8 mouse cellular contexts compared by ENCODE assay signal in the genomic region with DNA sequence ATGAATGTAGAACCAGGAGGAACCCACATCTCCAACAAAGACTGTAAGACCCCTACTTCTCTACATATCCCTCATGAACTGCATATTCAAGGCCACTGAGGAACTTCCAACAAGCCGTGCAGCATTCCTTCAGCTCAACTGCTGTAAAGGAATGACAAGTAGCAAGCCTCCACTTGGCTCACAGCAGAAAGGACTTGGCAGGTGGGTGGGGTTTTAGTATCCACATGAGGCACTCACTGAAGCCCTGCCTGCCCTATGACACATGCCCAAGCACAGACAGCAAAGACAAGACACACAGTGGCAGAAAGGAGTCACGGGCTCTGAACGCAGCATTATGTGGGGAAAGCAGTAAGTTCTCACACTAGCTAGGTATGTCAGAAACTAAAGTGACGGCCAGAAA. TPM values are rescaled to one million over a fixed set of nuclear protein-coding genes. Genes with fewer than 3 reads are reported as not detected.
A peak's percentile ranks its signal among the peaks of the same experiment; 100 is the strongest.
DNase-seq lines count a peak whose midpoint lies in the region; TF ChIP-seq lines count a peak whose summit lies in the region.
"Had no signal": no experiment of that assay in that cellular context is flagged by ENCODE, and none has a peak within 500 bp of the region (broad histone marks: within the 10 kb centered on the region; RNA-seq: fewer than 3 reads in every experiment).

No protein-coding gene starts in this region.

- no peak overlapping the region for H3K27ac ChIP-seq in left cerebral cortex, adult 2 months
- H3K27ac ChIP-seq: midbrain, embryonic 15.5 days had no signal

- no peak overlapping the region for H3K4me3 ChIP-seq in left cerebral cortex, adult 2 months
- H3K4me3 ChIP-seq: midbrain, embryonic 15.5 days had no signal

- DNase-seq in adrenal gland, postnatal 36 days = peak; percentile 59
- peak; percentile 28 to 40 for DNase-seq in gastrocnemius, postnatal 36 days
- DNase-seq in kidney, adult 9 months = peak; percentile 69
- DNase-seq in skeletal muscle tissue, adult 2 months (ENCODE audit: low read depth, low spot score) = peak; percentile 76
- DNase-seq in left cerebral cortex, adult 2 months (ENCODE audit: extremely low spot score in 1 of 2, low spot score in 2 of 2) = no peak
- no peak for DNase-seq in thymus, postnatal 25 days
- no peak for DNase-seq in frontal cortex, postnatal 14 days (ENCODE audit: low spot score in 2 of 2)

- TF ChIP-seq CTCF in left cerebral cortex, adult 2 months (IDR thresholded peaks at IDR 0.05) = no peak

- intact Hi-C loops in gastrocnemius, postnatal 36 days (cut with DNase I) = no loop called here
- intact Hi-C loops in left cerebral cortex, adult 2 months (cut with DNase I) = no loop called here

RNA-seq across cellular contexts. Expression of gene Usp54, which starts 30.7 kb away (rescaled TPM):
- total RNA-seq in adrenal gland, postnatal 36 days (2021) = 10 to 100 TPM; 14.1 to 14.6 TPM
- 1 to 10 TPM; 5.2 to 6.8 TPM for total RNA-seq in gastrocnemius, postnatal 36 days (2021)
- total RNA-seq in left cerebral cortex, adult 2 months (2021) = 10 to 100 TPM; 42.2 to 48.8 TPM

RNA-seq across cellular contexts. Expression of gene Myoz1, which starts 46.2 kb away (rescaled TPM):
- total RNA-seq in adrenal gland, postnatal 36 days (2021) = not detected
- total RNA-seq in gastrocnemius, postnatal 36 days (2021) = 1,000 to 10,000 TPM; 3,097 to 3,157 TPM
- total RNA-seq in left cerebral cortex, adult 2 months (2021) = not detected

RNA-seq across cellular contexts. Expression of gene Synpo2l, which starts 58.0 kb away (rescaled TPM):
- total RNA-seq in adrenal gland, postnatal 36 days (2021) = under 1 TPM; 0.30 TPM
- total RNA-seq in gastrocnemius, postnatal 36 days (2021) = 100 to 1,000 TPM; 158 to 184 TPM
- under 1 TPM; 0.21 to 0.23 TPM for total RNA-seq in left cerebral cortex, adult 2 months (2021)

Comparison
In these comparisons a context has a peak if more than half of its experiments do, and no peak if none do; other contexts are left out.
1. DNase-seq: peak in adrenal gland, postnatal 36 days (2 of 2), gastrocnemius, postnatal 36 days (2 of 2), kidney, adult 9 months (single experiment) and skeletal muscle tissue, adult 2 months (single experiment); none in left cerebral cortex, adult 2 months (0 of 2), thymus, postnatal 25 days (single experiment) and frontal cortex, postnatal 14 days (0 of 2).
2. RNA of gene Myoz1, which starts 46.2 kb away (total RNA-seq): 3,097 to 3,157 TPM in gastrocnemius, postnatal 36 days; not detected in adrenal gland, postnatal 36 days and not detected in left cerebral cortex, adult 2 months; every median in the first group is over 1,000 times any median in the second.
3. RNA of gene Synpo2l, which starts 58.0 kb away (total RNA-seq): 158 to 184 TPM in gastrocnemius, postnatal 36 days; 0.30 TPM in adrenal gland, postnatal 36 days and 0.21 to 0.23 TPM in left cerebral cortex, adult 2 months; every median in the first group is over 100 times any median in the second.